Mouse (Mus musculus) stomach, embryonic 14.5 days (tissue): Measurements from ENCODE around the gene Foxl2. TPM values are rescaled to one million over a fixed set of nuclear protein-coding genes. Genes with fewer than 3 reads are reported as not detected.

Source experiments
- ATAC-seq: fragments of 200-750 bp; cut with Nextera tagmentation; 2 replicates; pipeline ENCODE4 v1.8.0; 2017; ENCODE audit warnings: low read depth, moderate TSS enrichment; ENCODE audit not compliant: insufficient number of reproducible peaks, insufficient read depth, low FRiP score
- H3K27ac ChIP-seq: fragments of 300-500 bp; sonication (generic); 2 replicates; pipeline ENCODE4 v1.5.1; 2014; ENCODE audit warnings: mild to moderate bottlenecking, low read length, moderate library complexity, mixed read lengths
- H3K27me3 ChIP-seq: fragments of 300-500 bp; sonication (generic); 2 replicates; pipeline ENCODE4 v1.6.1; 2014; ENCODE audit warnings: low read length, control low read depth, mixed read lengths; ENCODE audit not compliant: control insufficient read depth, insufficient read depth
- H3K36me3 ChIP-seq: fragments of 300-500 bp; sonication (generic); 2 replicates; pipeline ENCODE4 v1.6.1; 2014; ENCODE audit warnings: mild to moderate bottlenecking, control low read depth, low read length, moderate library complexity, mixed read lengths; ENCODE audit not compliant: control insufficient read depth, insufficient read depth
- H3K4me1 ChIP-seq: fragments of 300-500 bp; sonication (generic); 2 replicates; pipeline ENCODE4 v1.6.1; 2014; ENCODE audit warnings: low read length, control low read depth, mixed read lengths; ENCODE audit not compliant: control insufficient read depth, insufficient read depth
- H3K4me2 ChIP-seq: fragments of 300-500 bp; sonication (generic); replicated peaks from 2 replicates; pipeline ENCODE4 v1.6.1; 2014; ENCODE audit warnings: low read depth, low read length, control low read depth
- H3K4me3 ChIP-seq: fragments of 300-500 bp; sonication (generic); 2 replicates; pipeline ENCODE4 v1.5.1; 2014; ENCODE audit warnings: low read depth, low read length, control low read depth
- H3K9ac ChIP-seq: fragments of 300-500 bp; sonication (generic); replicated peaks from 2 replicates; pipeline ENCODE4 v1.6.1; 2014; ENCODE audit warnings: low read depth, mild to moderate bottlenecking, control low read depth, low read length, moderate library complexity, mixed read lengths
- H3K9me3 ChIP-seq: fragments of 300-500 bp; sonication (generic); 2 replicates; pipeline ENCODE4 v1.6.1; 2016; ENCODE audit warnings: low read depth, low read length, control low read depth; ENCODE audit not compliant: control insufficient read depth
- WGBS: fragments of 180-500 bp; shearing (Covaris S2); extraction: QIAGEN DNeasy Blood & Tissue Kit; methylation state at CpG from one replicate; pipeline ENCODE4 v1.1.7; 2014; 5-methylcytosine and 5-hydroxymethylcytosine counted together
- polyA plus RNA-seq: library from polyadenylated mRNA; unstranded; fragments of >200 nt; fragmentation: Nextera tagmentation; extraction: Ambion mirVana; gene quantifications from 2 replicates; pipeline ENCODE4 v1.2.1, GENCODE M21; 2014

The Foxl2 gene
- polyA plus RNA-seq, 1 experiment from 2014 or later = not detected

- WGBS = 8% methylated on average over 6 of the region's 6 CpGs
- ATAC-seq = no peak
- H3K27me3 ChIP-seq = peaks cover 75% of the 10 kb centered on the region
- no peak overlapping the region for H3K4me2 ChIP-seq
- peaks cover 17% of the 10 kb centered on the region for H3K4me1 ChIP-seq
- no peak overlapping the region for H3K27ac ChIP-seq
- H3K4me3 ChIP-seq = no peak overlapping the region
- H3K9me3 ChIP-seq = no peaks in the 10 kb centered on the region
- no peaks in the 10 kb centered on the region for H3K36me3 ChIP-seq
- no peak overlapping the region for H3K9ac ChIP-seq
These were observed 3.5 kb downstream of the Foxl2 start for GRCm38 (mm10) chr9:98958628-98959027.

GRCm38 (mm10) chr9:98959851-98960250 is 4.8 kb downstream of the Foxl2 start:
- 25% methylated on average over 3 of the region's 3 CpGs for WGBS
- Histone ChIP-seq H3K4me1 (peaks cover 17% of the 10 kb centered on the region), H3K4me3 (no peak overlapping the region), H3K9me3 (no peaks in the 10 kb centered on the region), H3K36me3 (no peaks in the 10 kb centered on the region), H3K4me2 (no peak overlapping the region), H3K9ac (no peak overlapping the region), H3K27me3 (peaks cover 73% of the 10 kb centered on the region), H3K27ac (no peak overlapping the region)
- no peak for ATAC-seq

- Histone ChIP-seq H3K4me1 (peaks cover 20% of the 10 kb centered on the region), H3K27me3 (peaks cover 73% of the 10 kb centered on the region), H3K4me2 (no peak overlapping the region), H3K36me3 (no peaks in the 10 kb centered on the region), H3K9me3 (no peaks in the 10 kb centered on the region), H3K27ac (no peak overlapping the region), H3K9ac (no peak overlapping the region), H3K4me3 (no peak overlapping the region)
- WGBS = 25% methylated on average over 5 of the region's 5 CpGs
- ATAC-seq = no peak
These were observed 5.3 kb downstream of the Foxl2 start for GRCm38 (mm10) chr9:98960348-98960747.

- no peak overlapping the region for H3K27ac ChIP-seq
- no peak overlapping the region for H3K4me3 ChIP-seq
- no peaks in the 10 kb centered on the region for H3K9me3 ChIP-seq
- H3K36me3 ChIP-seq = no peaks in the 10 kb centered on the region
- H3K4me1 ChIP-seq = peaks cover 5% of the 10 kb centered on the region; the same call in 1 of the 2 replicates
- no peak overlapping the region for H3K4me2 ChIP-seq
- WGBS = 6% methylated on average over 22 of the region's 22 CpGs
- peaks cover 65% of the 10 kb centered on the region for H3K27me3 ChIP-seq
- no peak overlapping the region for H3K9ac ChIP-seq
- no peak for ATAC-seq
These were observed 6.7 kb downstream of the Foxl2 start for GRCm38 (mm10) chr9:98961591-98962477.

- ATAC-seq = no peak
- Histone ChIP-seq H3K27me3 (peaks cover 68% of the 10 kb centered on the region), H3K4me3 (no peak overlapping the region), H3K9ac (no peak overlapping the region), H3K9me3 (no peaks in the 10 kb centered on the region), H3K36me3 (no peaks in the 10 kb centered on the region), H3K27ac (no peak overlapping the region), H3K4me2 (no peak overlapping the region), H3K4me1 (0 out of 2 replicates have a peak, but pooled peaks cover 2% of the 10 kb centered on the region)
- 2% methylated on average over 20 of the region's 20 CpGs for WGBS
These were observed 7.5 kb downstream of the Foxl2 start for GRCm38 (mm10) chr9:98962478-98963142.

- H3K27ac ChIP-seq = no peak overlapping the region
- no peak overlapping the region for H3K4me2 ChIP-seq
- peaks cover 65% of the 10 kb centered on the region for H3K27me3 ChIP-seq
- H3K4me3 ChIP-seq = no peak overlapping the region
- H3K36me3 ChIP-seq = no peaks in the 10 kb centered on the region
- 0 out of 2 replicates have a peak, but pooled peaks cover 2% of the 10 kb centered on the region for H3K4me1 ChIP-seq
- H3K9ac ChIP-seq = no peak overlapping the region
- 8% methylated on average over 18 of the region's 18 CpGs for WGBS
- ATAC-seq = no peak
- no peaks in the 10 kb centered on the region for H3K9me3 ChIP-seq
These were observed 8.6 kb downstream of the Foxl2 start for GRCm38 (mm10) chr9:98963661-98964060.

GRCm38 (mm10) chr9:98965084-98965483 is 10.0 kb downstream of the Foxl2 start:
- Histone ChIP-seq H3K9me3 (no peaks in the 10 kb centered on the region), H3K36me3 (no peaks in the 10 kb centered on the region), H3K9ac (no peak overlapping the region), H3K27me3 (peaks cover 58% of the 10 kb centered on the region), H3K27ac (no peak overlapping the region), H3K4me1 (0 out of 2 replicates have a peak, but pooled peaks cover 2% of the 10 kb centered on the region), H3K4me2 (no peak overlapping the region), H3K4me3 (no peak overlapping the region)
- 0 out of 2 replicates have a peak, but pooled peaks have one; percentile 42 for ATAC-seq
- 2% methylated on average over 18 of the region's 18 CpGs for WGBS

GRCm38 (mm10) chr9:98973101-98973521 is 18.0 kb downstream of the Foxl2 start:
- Histone ChIP-seq H3K4me3 (peak overlapping the region; percentile 29), H3K27ac (no peak overlapping the region), H3K9me3 (0 out of 2 replicates have a peak, but pooled peaks cover 5% of the 10 kb centered on the region), H3K4me2 (peak overlapping the region; percentile 49), H3K27me3 (peaks cover 48% of the 10 kb centered on the region), H3K4me1 (no peaks in the 10 kb centered on the region), H3K36me3 (no peaks in the 10 kb centered on the region), H3K9ac (no peak overlapping the region)
- WGBS = under 1% methylated on average over 40 of the region's 40 CpGs
- ATAC-seq = no peak
